Mouse (Mus musculus) liver, embryonic 11.5 days (tissue): Measurements from ENCODE around the gene Mitd1. TPM values are rescaled to one million over a fixed set of nuclear protein-coding genes. Genes with fewer than 3 reads are reported as not detected.
A peak's percentile ranks its signal among the peaks of the same experiment; 100 is the strongest.

Experiments
- ATAC-seq: fragments of 200-750 bp; cut with Nextera tagmentation; replicated peaks from 2 replicates; pipeline ENCODE4 v1.8.0; 2017; ENCODE audit warnings: moderate number of reproducible peaks, mild to moderate bottlenecking, moderate TSS enrichment, moderate library complexity; ENCODE audit not compliant: low FRiP score
- DNase-seq: peaks from one replicate; pipeline ENCODE4 v3.0.0-alpha.2; 2017; ENCODE audit warnings: low spot score
- H3K27ac ChIP-seq: fragments of 300-500 bp; sonication (generic); 2 replicates; pipeline ENCODE4 v1.5.1; 2014; ENCODE audit warnings: mild to moderate bottlenecking, low read depth, low read length, control low read depth
- H3K27me3 ChIP-seq: fragments of 300-500 bp; sonication (generic); replicated peaks from 2 replicates; pipeline ENCODE4 v1.6.1; 2014; ENCODE audit warnings: low read length, mixed read lengths; ENCODE audit not compliant: control insufficient read depth, insufficient read depth
- H3K36me3 ChIP-seq: fragments of 300-500 bp; sonication (generic); 2 replicates; pipeline ENCODE4 v1.6.1; 2014; ENCODE audit warnings: mild to moderate bottlenecking, low read length, moderate library complexity, mixed read lengths; ENCODE audit not compliant: control insufficient read depth, insufficient read depth
- H3K4me1 ChIP-seq: fragments of 300-500 bp; sonication (generic); replicated peaks from 2 replicates; pipeline ENCODE4 v1.6.1; 2014; ENCODE audit warnings: low read length, mixed read lengths; ENCODE audit not compliant: control insufficient read depth, insufficient read depth
- H3K4me2 ChIP-seq: fragments of 300-500 bp; sonication (generic); 2 replicates; pipeline ENCODE4 v1.6.1; 2014; ENCODE audit warnings: mild to moderate bottlenecking, control low read depth, moderate library complexity
- H3K4me3 ChIP-seq: fragments of 300-500 bp; sonication (generic); 2 replicates; pipeline ENCODE4 v1.5.1; 2014; ENCODE audit warnings: low read depth, low read length, control low read depth
- H3K9ac ChIP-seq: fragments of 300-500 bp; sonication (generic); 2 replicates; pipeline ENCODE4 v1.6.1; 2014; ENCODE audit warnings: low read depth, low read length, control low read depth
- H3K9me3 ChIP-seq: fragments of 300-500 bp; sonication (generic); 2 replicates; pipeline ENCODE4 v1.6.1; 2016; ENCODE audit warnings: low read length, inconsistent platforms, mixed read lengths; ENCODE audit not compliant: control insufficient read depth
- WGBS: fragments of 180-500 bp; shearing (Covaris S2); extraction: QIAGEN DNeasy Blood & Tissue Kit; methylation state at CpG from one replicate; pipeline ENCODE4 v1.1.7; 2014; 5-methylcytosine and 5-hydroxymethylcytosine counted together
- polyA plus RNA-seq: library from polyadenylated mRNA; unstranded; fragments of >200 nt; fragmentation: Nextera tagmentation; extraction: Ambion mirVana; gene quantifications from 2 replicates; pipeline ENCODE4 v1.2.1, GENCODE M21; 2014

Mitd1 gene
- polyA plus RNA-seq, 1 experiment from 2014 or later, result 37.7 TPM

- WGBS, result 58% methylated on average over 6 of the region's 6 CpGs
- Histone ChIP-seq H3K4me2 (no peak overlapping the region), H3K9ac (no peak overlapping the region), H3K36me3 (peaks cover 25% of the 10 kb centered on the region), H3K27ac (no peak overlapping the region), H3K27me3 (no peaks in the 10 kb centered on the region), H3K9me3 (no peaks in the 10 kb centered on the region), H3K4me1 (no peaks in the 10 kb centered on the region), H3K4me3 (no peak overlapping the region)
- 0 out of 2 replicates have a peak, but pooled peaks have one; percentile 41 for ATAC-seq
- no peak for DNase-seq
Observed at GRCm38 (mm10) chr1:37900288-37900687, 10.1 kb upstream of the Mitd1 start.

- Histone ChIP-seq H3K4me2 (no peak overlapping the region), H3K9me3 (no peaks in the 10 kb centered on the region), H3K27me3 (no peaks in the 10 kb centered on the region), H3K4me3 (no peak overlapping the region), H3K27ac (no peak overlapping the region), H3K9ac (no peak overlapping the region), H3K4me1 (no peaks in the 10 kb centered on the region), H3K36me3 (peaks cover 27% of the 10 kb centered on the region)
- DNase-seq (no peak), ATAC-seq (no peak)
- WGBS, result 83% methylated on average over 4 of the region's 4 CpGs
Observed at GRCm38 (mm10) chr1:37899816-37900215, 9.6 kb upstream of the Mitd1 start.

GRCm38 (mm10) chr1:37894606-37895005, 4.4 kb upstream of the Mitd1 start:
- peaks cover 32% of the 10 kb centered on the region for H3K36me3 ChIP-seq
- DNase-seq, result no peak
- 0 out of 2 replicates have a peak, but pooled peaks cover 3% of the 10 kb centered on the region for H3K4me1 ChIP-seq
- no peaks in the 10 kb centered on the region for H3K27me3 ChIP-seq
- no peak overlapping the region for H3K27ac ChIP-seq
- no peak overlapping the region for H3K9ac ChIP-seq
- no peak for ATAC-seq
- no peak overlapping the region for H3K4me2 ChIP-seq
- no peaks in the 10 kb centered on the region for H3K9me3 ChIP-seq
- H3K4me3 ChIP-seq, result no peak overlapping the region

- ATAC-seq, result no peak
- Histone ChIP-seq H3K4me2 (peak overlapping the region; percentile 83), H3K36me3 (peaks cover 12% of the 10 kb centered on the region; the same call in 1 of the 2 replicates), H3K4me1 (0 out of 2 replicates have a peak, but pooled peaks cover 10% of the 10 kb centered on the region), H3K9ac (peak overlapping the region; percentile 68), H3K27me3 (no peaks in the 10 kb centered on the region), H3K4me3 (peak overlapping the region; percentile 80), H3K27ac (no peak overlapping the region), H3K9me3 (no peaks in the 10 kb centered on the region)
- WGBS, result 61% methylated on average over 3 of the region's 3 CpGs
- DNase-seq, result no peak
Observed at GRCm38 (mm10) chr1:37891400-37891799, 1.2 kb upstream of the Mitd1 start.

GRCm38 (mm10) chr1:37889206-37889605, 1.0 kb downstream of the Mitd1 start:
- Histone ChIP-seq H3K9me3 (no peaks in the 10 kb centered on the region), H3K27ac (0 out of 2 replicates have a peak overlapping the region, but pooled peaks have one; percentile 74), H3K36me3 (peaks cover 6% of the 10 kb centered on the region), H3K4me1 (0 out of 2 replicates have a peak, but pooled peaks cover 10% of the 10 kb centered on the region), H3K4me2 (peak overlapping the region; percentile 83), H3K4me3 (peak overlapping the region; percentile 80), H3K9ac (peak overlapping the region; percentile 68), H3K27me3 (no peaks in the 10 kb centered on the region)
- 78% methylated on average over 7 of the region's 7 CpGs for whole genome bisulfite sequencing
- DNase-seq (no peak), ATAC-seq (no peak; the same call in 1 of the 2 replicates)

- Histone ChIP-seq H3K4me3 (no peak overlapping the region), H3K9me3 (no peaks in the 10 kb centered on the region), H3K27ac (no peak overlapping the region), H3K9ac (no peak overlapping the region), H3K27me3 (no peaks in the 10 kb centered on the region), H3K4me1 (0 out of 2 replicates have a peak, but pooled peaks cover 5% of the 10 kb centered on the region), H3K36me3 (peaks cover 15% of the 10 kb centered on the region), H3K4me2 (no peak overlapping the region)
- ATAC-seq, result peak; percentile 59; the same call in 1 of the 2 replicates
- WGBS, result 68% methylated on average over 4 of the region's 4 CpGs
- DNase-seq, result no peak
Observed at GRCm38 (mm10) chr1:37884451-37884850, 5.8 kb downstream of the Mitd1 start.

- no peak overlapping the region for H3K4me2 ChIP-seq
- H3K27me3 ChIP-seq, result no peaks in the 10 kb centered on the region
- no peaks in the 10 kb centered on the region for H3K4me1 ChIP-seq
- no peak overlapping the region for H3K27ac ChIP-seq
- H3K9ac ChIP-seq, result no peak overlapping the region
- H3K9me3 ChIP-seq, result no peaks in the 10 kb centered on the region
- DNase-seq, result no peak
- no peak overlapping the region for H3K4me3 ChIP-seq
- no peak for ATAC-seq
- WGBS, result 92% methylated on average over 4 of the region's 4 CpGs
- peaks cover 20% of the 10 kb centered on the region for H3K36me3 ChIP-seq
Observed at GRCm38 (mm10) chr1:37883411-37883810, 6.8 kb downstream of the Mitd1 start.

GRCm38 (mm10) chr1:37877736-37878460, 12.3 kb downstream of the Mitd1 start:
- Histone ChIP-seq H3K27ac (no peak overlapping the region), H3K4me2 (no peak overlapping the region), H3K4me1 (no peaks in the 10 kb centered on the region; the same call in 1 of the 2 replicates), H3K4me3 (no peak overlapping the region), H3K9me3 (peaks cover 8% of the 10 kb centered on the region; the same call in 1 of the 2 replicates), H3K9ac (no peak overlapping the region), H3K36me3 (peaks cover 34% of the 10 kb centered on the region), H3K27me3 (no peaks in the 10 kb centered on the region)
- no peak for ATAC-seq
- 93% methylated on average over 13 of the region's 13 CpGs for WGBS
- no peak for DNase-seq

- Histone ChIP-seq H3K9me3 (peaks cover 8% of the 10 kb centered on the region; the same call in 1 of the 2 replicates), H3K27me3 (0 out of 2 replicates have a peak, but pooled peaks cover 2% of the 10 kb centered on the region), H3K4me1 (peaks cover 4% of the 10 kb centered on the region; the same call in 1 of the 2 replicates), H3K4me3 (peak overlapping the region; percentile 55), H3K36me3 (peaks cover 26% of the 10 kb centered on the region), H3K4me2 (peak overlapping the region; percentile 84), H3K9ac (peak overlapping the region; percentile 72; the same call in 1 of the 2 replicates), H3K27ac (no peak overlapping the region)
- WGBS, result 75% methylated on average over 4 of the region's 4 CpGs
- no peak for DNase-seq
- no peak for ATAC-seq
Observed at GRCm38 (mm10) chr1:37873157-37873556, 17.1 kb downstream of the Mitd1 start.
